Mouse (Mus musculus): ENCODE results near the gene Btf3. TPM values are rescaled to one million over a fixed set of nuclear protein-coding genes. Genes with fewer than 3 reads are reported as not detected.

Btf3 gene
- polyA plus RNA-seq, 1 experiment from 2014 or later, result 719 TPM

DNA sequence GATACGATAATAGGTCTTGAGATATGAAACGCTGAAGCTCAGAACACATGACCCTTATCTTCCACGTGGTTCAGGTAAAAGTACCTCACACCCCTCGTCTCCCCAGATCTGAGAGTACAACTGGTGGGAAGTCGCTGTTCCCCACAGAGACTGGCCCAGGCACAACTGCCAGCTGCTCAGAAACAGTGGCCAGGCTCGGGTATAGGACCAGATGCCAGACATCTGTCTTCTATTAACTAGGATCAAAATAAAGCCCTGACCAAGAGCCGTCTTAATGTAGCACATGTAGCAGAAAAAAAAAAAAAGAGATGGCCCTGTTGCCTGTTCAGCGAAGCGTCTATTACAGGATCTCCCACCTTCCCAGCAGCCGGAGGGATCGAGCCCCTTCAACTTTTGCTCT is 8.2 kb upstream of the Btf3 start:
- WGBS, result 87% methylated on average over 11 of the region's 11 CpGs
- Histone ChIP-seq H3K27me3 (no peaks in the 10 kb centered on the region), H3K4me1 (no peaks in the 10 kb centered on the region), H3K4me3 (no peak overlapping the region), H3K36me3 (ENCODE audit: poor library complexity, severe bottlenecking) (no peaks in the 10 kb centered on the region), H3K9me3 (replicated peaks) (no peaks in the 10 kb centered on the region), H3K9ac (no peak overlapping the region), H3K27ac (no peak overlapping the region), H3K4me2 (no peak overlapping the region)
- ATAC-seq, result no peak

DNA sequence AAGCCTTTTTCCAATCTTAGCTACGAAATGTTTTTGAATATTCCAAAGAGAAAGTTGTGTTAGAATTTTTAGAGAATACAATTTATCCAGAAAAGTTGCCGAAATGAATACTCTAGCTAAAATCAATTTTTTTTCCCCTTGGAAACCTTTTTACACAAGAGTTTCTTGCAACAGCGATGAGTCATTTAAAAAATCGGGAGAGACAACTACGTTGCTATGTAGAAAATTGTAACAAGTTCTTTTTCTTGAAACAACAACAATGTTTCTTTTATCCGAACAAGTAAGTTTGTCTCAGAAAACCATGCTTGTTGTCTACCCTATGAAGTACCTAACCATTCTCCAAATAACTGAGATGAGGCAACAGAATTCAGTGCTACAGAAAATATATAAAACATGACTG is 1.1 kb upstream of the Btf3 start:
- Histone ChIP-seq H3K27ac (no peak overlapping the region), H3K4me1 (peaks cover 18% of the 10 kb centered on the region), H3K27me3 (no peaks in the 10 kb centered on the region), H3K36me3 (ENCODE audit: poor library complexity, severe bottlenecking) (peaks cover 14% of the 10 kb centered on the region), H3K9me3 (replicated peaks) (no peaks in the 10 kb centered on the region), H3K4me3 (no peak overlapping the region; the same call in 1 of the 2 replicates), H3K4me2 (no peak overlapping the region; the same call in 1 of the 2 replicates), H3K9ac (no peak overlapping the region)
- ATAC-seq, result no peak
- 91% methylated on average over 6 of the region's 6 CpGs for WGBS

- Histone ChIP-seq H3K9me3 (replicated peaks) (no peaks in the 10 kb centered on the region), H3K27me3 (no peaks in the 10 kb centered on the region), H3K4me2 (peak overlapping the region; percentile 79), H3K4me1 (peaks cover 18% of the 10 kb centered on the region), H3K27ac (peak overlapping the region; percentile 76), H3K4me3 (peak overlapping the region; percentile 99), H3K36me3 (ENCODE audit: poor library complexity, severe bottlenecking) (peaks cover 19% of the 10 kb centered on the region), H3K9ac (peak overlapping the region; percentile 92)
- WGBS, result 3% methylated on average over 16 of the region's 16 CpGs
- ATAC-seq, result no peak
These were observed 456 bp upstream of the Btf3 start for GRCm38 (mm10) chr13:98317246-98317677.

DNA sequence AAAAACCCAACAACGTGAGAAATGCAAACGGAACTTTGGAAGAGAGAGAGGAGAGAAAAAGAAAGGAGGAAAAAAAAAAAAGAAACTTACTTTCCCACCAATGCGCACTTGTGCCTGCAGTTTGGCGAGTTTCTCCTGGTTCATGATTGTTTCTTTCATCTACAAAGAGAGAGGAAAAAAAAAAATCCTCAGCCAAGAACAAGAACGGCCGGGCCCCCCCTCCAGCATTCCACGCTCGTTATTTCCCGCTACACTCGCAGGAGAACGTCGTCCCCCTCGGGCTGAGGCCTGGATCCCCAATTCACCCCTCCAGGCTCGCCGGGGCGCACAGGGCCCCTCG is 696 bp downstream of the Btf3 start:
- Histone ChIP-seq H3K4me1 (peaks cover 18% of the 10 kb centered on the region), H3K9ac (peak overlapping the region; percentile 92), H3K4me3 (peak overlapping the region; percentile 99), H3K4me2 (peak overlapping the region; percentile 79), H3K9me3 (replicated peaks) (no peaks in the 10 kb centered on the region), H3K36me3 (ENCODE audit: poor library complexity, severe bottlenecking) (peaks cover 31% of the 10 kb centered on the region), H3K27me3 (no peaks in the 10 kb centered on the region), H3K27ac (peak overlapping the region; percentile 76)
- no peak for ATAC-seq
- WGBS, result under 1% methylated on average over 17 of the region's 17 CpGs

- 83% methylated on average over 4 of the region's 4 CpGs for WGBS
- Histone ChIP-seq H3K36me3 (ENCODE audit: poor library complexity, severe bottlenecking) (peaks cover 41% of the 10 kb centered on the region), H3K4me2 (peak overlapping the region; percentile 79), H3K4me1 (peaks cover 18% of the 10 kb centered on the region), H3K27ac (no peak overlapping the region), H3K4me3 (peak overlapping the region; percentile 99), H3K27me3 (no peaks in the 10 kb centered on the region), H3K9ac (no peak overlapping the region), H3K9me3 (replicated peaks) (no peaks in the 10 kb centered on the region)
- no peak for ATAC-seq
These were observed 1.7 kb downstream of the Btf3 start for GRCm38 (mm10) chr13:98315124-98315523.

- Histone ChIP-seq H3K27me3 (no peaks in the 10 kb centered on the region), H3K4me1 (peaks cover 18% of the 10 kb centered on the region), H3K9me3 (replicated peaks) (no peaks in the 10 kb centered on the region), H3K9ac (no peak overlapping the region), H3K4me3 (no peak overlapping the region), H3K36me3 (ENCODE audit: poor library complexity, severe bottlenecking) (peaks cover 53% of the 10 kb centered on the region), H3K27ac (no peak overlapping the region), H3K4me2 (no peak overlapping the region)
- ATAC-seq, result no peak
- 78% methylated on average over 7 of the region's 7 CpGs for WGBS
These were observed 3.2 kb downstream of the Btf3 start for GRCm38 (mm10) chr13:98313631-98314030.

DNA sequence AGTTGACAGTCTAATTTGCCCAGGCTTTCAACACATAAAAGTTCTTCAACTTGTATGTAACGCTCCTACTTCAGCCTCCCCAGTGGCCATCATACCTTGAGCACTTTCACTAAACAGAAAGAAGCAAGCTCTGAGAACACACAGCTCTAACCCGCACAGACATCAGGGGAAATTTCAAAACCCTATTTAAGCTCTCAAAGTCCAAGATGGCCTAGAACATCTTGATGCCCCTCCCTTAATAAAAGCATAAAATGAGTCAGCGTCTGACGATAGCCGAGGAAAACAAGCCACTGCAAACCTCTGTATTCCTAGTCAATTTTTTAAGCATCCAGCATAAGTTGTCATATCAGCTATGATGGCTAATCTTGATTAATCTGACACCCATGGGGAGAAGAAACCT is 5.2 kb downstream of the Btf3 start:
- no peaks in the 10 kb centered on the region for H3K9me3 ChIP-seq (replicated peaks)
- H3K27ac ChIP-seq, result no peak overlapping the region
- H3K4me1 ChIP-seq, result peaks cover 19% of the 10 kb centered on the region
- H3K4me2 ChIP-seq, result no peak overlapping the region
- 97% methylated on average over 5 of the region's 5 CpGs for WGBS
- ATAC-seq, result no peak
- H3K36me3 ChIP-seq (ENCODE audit: poor library complexity, severe bottlenecking), result peaks cover 64% of the 10 kb centered on the region
- no peak overlapping the region for H3K4me3 ChIP-seq
- no peak overlapping the region for H3K9ac ChIP-seq
- H3K27me3 ChIP-seq, result no peaks in the 10 kb centered on the region

GRCm38 (mm10) chr13:98308724-98309123 is 8.1 kb downstream of the Btf3 start:
- WGBS, result 88% methylated on average over 4 of the region's 4 CpGs
- no peak overlapping the region for H3K4me2 ChIP-seq
- H3K27ac ChIP-seq, result no peak overlapping the region
- peaks cover 57% of the 10 kb centered on the region for H3K36me3 ChIP-seq (ENCODE audit: poor library complexity, severe bottlenecking)
- no peak overlapping the region for H3K4me3 ChIP-seq
- peaks cover 8% of the 10 kb centered on the region; the same call in 1 of the 2 replicates for H3K4me1 ChIP-seq
- no peaks in the 10 kb centered on the region for H3K27me3 ChIP-seq
- H3K9ac ChIP-seq, result no peak overlapping the region
- ATAC-seq, result no peak
- H3K9me3 ChIP-seq (replicated peaks), result no peaks in the 10 kb centered on the region

DNA sequence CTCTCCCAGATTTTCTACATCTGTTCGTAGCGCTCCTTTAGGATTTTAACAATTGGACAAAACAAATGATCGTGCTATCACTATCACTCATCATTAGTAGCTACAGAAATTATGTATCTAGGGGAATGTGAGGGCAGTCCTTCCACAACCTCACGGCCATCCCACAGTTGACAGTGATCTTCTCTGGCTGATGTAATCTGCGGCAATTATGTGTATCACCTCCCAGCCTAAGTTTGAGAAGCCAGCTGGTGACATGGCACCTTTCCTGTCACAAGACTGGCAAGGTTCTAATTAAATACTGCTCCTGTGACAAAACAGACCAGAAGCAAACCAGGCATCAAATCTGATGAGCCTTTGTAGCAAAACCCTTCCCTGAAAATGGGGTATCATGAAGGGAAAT is 8.8 kb downstream of the Btf3 start:
- 85% methylated on average over 5 of the region's 5 CpGs for WGBS
- Histone ChIP-seq H3K27ac (no peak overlapping the region), H3K4me2 (no peak overlapping the region), H3K27me3 (no peaks in the 10 kb centered on the region), H3K9ac (no peak overlapping the region), H3K9me3 (replicated peaks) (no peaks in the 10 kb centered on the region), H3K36me3 (ENCODE audit: poor library complexity, severe bottlenecking) (peaks cover 51% of the 10 kb centered on the region), H3K4me1 (peaks cover 8% of the 10 kb centered on the region; the same call in 1 of the 2 replicates), H3K4me3 (no peak overlapping the region)
- ATAC-seq, result no peak

DNA sequence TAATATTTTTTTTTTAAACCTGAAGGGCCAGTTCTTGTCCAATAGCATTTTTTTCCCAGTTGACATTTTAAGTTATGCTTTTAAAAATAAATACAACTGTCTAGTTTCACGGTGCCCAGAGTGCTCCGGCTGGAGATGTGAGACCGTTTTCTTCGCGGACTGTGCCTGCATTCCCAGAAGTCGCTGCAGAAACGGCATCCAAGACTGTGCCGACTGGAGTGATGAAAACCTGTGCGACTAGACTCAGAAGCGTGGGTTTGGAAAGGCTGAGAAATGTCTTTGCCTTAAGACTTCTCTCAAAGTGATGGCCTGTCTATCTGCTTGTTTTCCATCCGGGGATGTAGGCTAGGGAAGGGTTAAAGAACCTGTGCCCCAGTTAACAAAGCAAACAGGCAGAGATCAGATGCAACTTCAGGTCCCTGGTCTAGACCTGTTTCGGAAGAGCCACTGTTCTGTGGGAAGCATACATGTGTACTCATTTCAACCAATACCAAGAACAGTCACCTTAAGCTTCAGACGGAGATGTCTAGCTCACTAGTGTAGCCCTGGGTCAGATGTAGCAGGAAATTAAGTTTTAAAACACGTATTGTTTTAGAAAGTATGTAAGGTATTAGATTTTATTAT is 9.8 kb downstream of the Btf3 start:
- H3K4me1 ChIP-seq, result peaks cover 8% of the 10 kb centered on the region; the same call in 1 of the 2 replicates
- H3K9ac ChIP-seq, result no peak overlapping the region
- peaks cover 42% of the 10 kb centered on the region for H3K36me3 ChIP-seq (ENCODE audit: poor library complexity, severe bottlenecking)
- no peaks in the 10 kb centered on the region for H3K9me3 ChIP-seq (replicated peaks)
- no peak for ATAC-seq
- H3K27ac ChIP-seq, result no peak overlapping the region
- H3K4me3 ChIP-seq, result no peak overlapping the region
- H3K4me2 ChIP-seq, result no peak overlapping the region
- H3K27me3 ChIP-seq, result no peaks in the 10 kb centered on the region
- WGBS, result 56% methylated on average over 14 of the region's 14 CpGs

GRCm38 (mm10) chr13:98306393-98306792 is 10.4 kb downstream of the Btf3 start:
- no peaks in the 10 kb centered on the region for H3K9me3 ChIP-seq (replicated peaks)
- ATAC-seq, result 0 out of 2 replicates have a peak, but pooled peaks have one; percentile 39
- H3K36me3 ChIP-seq (ENCODE audit: poor library complexity, severe bottlenecking), result peaks cover 36% of the 10 kb centered on the region
- WGBS, result 34% methylated on average over 5 of the region's 5 CpGs
- no peak overlapping the region for H3K4me2 ChIP-seq
- peaks cover 8% of the 10 kb centered on the region; the same call in 1 of the 2 replicates for H3K4me1 ChIP-seq
- H3K4me3 ChIP-seq, result no peak overlapping the region
- peak overlapping the region; percentile 33; the same call in 1 of the 2 replicates for H3K27ac ChIP-seq
- no peaks in the 10 kb centered on the region for H3K27me3 ChIP-seq
- H3K9ac ChIP-seq, result no peak overlapping the region

DNA sequence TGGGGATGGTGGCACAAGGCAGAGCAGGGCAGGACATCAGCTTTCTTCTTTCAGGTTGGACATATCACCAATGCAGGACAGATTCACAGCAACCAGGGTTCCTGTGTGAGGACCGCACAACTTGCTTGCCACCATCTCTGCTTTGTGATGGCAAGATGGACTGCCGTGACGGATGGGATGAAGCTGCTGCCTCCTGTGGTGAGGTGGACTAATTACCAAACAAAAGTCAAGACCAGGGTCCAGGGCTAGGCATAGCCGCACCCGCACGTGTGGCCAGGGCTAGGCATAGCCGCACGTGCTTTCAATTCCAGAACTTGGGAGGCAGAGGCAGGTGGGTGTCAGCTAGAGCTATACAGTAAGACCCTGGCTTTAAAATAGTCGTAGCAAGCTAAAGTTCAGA is 11.5 kb downstream of the Btf3 start:
- Histone ChIP-seq H3K9me3 (replicated peaks) (no peaks in the 10 kb centered on the region), H3K27me3 (no peaks in the 10 kb centered on the region), H3K36me3 (ENCODE audit: poor library complexity, severe bottlenecking) (peaks cover 25% of the 10 kb centered on the region), H3K9ac (no peak overlapping the region), H3K4me1 (peaks cover 8% of the 10 kb centered on the region; the same call in 1 of the 2 replicates), H3K4me2 (no peak overlapping the region), H3K27ac (no peak overlapping the region), H3K4me3 (no peak overlapping the region)
- 89% methylated on average over 9 of the region's 9 CpGs for WGBS
- no peak for ATAC-seq
